Mouse (Mus musculus): Measurements from ENCODE around the gene Chrnb4.

Gene Chrnb4

DNA sequence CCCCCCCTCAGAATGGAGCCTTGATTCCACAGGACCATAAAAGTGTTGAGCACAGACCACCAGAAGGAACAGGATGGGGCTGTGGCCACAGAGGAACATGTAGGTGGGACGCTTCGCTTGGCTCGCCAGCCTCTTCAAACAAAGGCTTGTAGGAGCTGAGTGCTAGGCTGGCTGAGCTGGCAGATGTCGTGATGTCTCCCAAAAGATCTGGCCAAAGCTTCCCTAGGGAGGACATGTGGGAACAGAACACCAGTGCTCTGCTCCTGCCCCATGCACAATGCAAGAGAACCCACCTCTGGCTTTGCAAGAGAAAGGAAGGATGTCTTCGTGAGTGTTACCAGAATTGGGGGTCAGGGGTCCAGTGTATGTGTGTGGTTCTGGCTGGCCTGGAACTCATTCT is 25.3 kb downstream of the Chrnb4 start:
- no peak for DNase-seq (ENCODE audit: low read depth, low spot score)

DNA sequence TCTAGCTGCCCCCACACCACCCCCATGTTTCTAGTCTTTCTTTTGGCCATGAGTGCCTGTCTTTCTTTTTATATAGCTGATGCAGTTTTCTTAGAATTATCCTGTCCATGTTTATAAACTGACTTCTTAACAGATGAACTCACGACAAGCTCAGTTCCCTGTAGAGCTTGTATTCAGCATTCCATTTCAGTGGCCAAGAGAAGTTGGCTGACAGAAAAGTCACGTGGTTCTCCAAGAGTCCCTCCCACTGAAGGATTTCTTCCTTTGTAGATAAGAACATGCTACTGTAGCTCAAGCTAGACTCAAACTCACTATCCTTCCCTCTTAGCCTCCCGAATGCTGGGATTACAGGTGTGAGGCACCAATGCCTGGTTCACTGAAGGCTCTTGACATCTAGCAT is 31.7 kb downstream of the Chrnb4 start:
- no peak for DNase-seq (ENCODE audit: low read depth, low spot score)

DNA sequence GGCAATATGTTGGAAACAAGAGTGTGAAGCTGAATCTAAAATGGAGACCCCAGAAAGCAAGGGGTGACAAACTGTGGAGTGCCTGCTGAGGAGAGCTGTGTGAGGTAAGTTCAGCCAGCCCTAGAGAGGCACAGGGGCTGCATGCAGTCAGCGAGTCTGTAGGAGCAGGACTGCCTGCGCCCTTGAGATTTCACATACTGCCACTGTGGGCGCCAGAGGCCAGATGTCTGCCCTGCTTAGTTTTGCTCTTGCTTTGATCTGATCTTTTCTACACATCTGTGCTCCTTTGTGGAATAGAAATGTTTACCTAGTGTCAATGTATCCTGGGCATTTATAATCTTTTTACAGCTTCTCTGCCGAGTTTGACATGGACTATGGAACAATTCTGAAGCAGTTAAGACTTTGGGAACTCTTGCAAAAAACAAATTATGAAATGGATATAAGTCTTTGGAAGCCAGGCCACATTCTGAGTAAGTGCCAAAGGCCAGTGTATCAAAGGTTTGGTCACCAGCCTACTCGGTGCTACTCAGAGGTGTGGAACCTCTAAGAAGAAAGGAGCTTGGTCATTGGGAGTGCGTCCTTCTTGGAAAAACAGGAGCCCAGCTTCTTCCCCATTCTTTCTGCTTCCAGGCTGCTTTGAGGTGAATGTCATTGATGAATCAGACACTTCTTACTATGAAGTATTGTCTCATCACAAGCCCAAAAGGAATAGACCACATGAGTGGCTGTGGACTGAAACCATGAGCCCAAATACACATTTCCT is 37.8 kb downstream of the Chrnb4 start:
- DNase-seq (ENCODE audit: low read depth, low spot score), result peak; percentile 7

DNA sequence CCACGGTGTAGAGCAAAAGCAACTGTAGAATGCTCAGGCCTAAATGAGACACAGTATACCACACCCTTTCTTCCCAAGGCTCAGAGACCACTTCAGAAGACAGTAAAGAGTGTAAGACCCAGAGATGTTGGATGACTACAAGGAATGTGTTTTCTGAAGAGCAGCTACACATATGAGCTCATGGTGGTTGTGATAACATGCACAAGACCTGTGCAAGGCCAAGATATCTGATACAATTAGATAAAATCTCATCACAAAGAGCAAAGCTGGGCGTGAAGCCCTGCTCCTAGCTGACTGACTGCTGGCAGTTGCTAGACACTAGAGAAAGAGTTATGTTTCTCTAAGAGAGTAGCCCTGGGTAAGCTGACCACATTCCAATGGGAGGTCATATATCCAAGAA is 38.9 kb downstream of the Chrnb4 start:
- no peak for DNase-seq (ENCODE audit: low read depth, low spot score)

DNA sequence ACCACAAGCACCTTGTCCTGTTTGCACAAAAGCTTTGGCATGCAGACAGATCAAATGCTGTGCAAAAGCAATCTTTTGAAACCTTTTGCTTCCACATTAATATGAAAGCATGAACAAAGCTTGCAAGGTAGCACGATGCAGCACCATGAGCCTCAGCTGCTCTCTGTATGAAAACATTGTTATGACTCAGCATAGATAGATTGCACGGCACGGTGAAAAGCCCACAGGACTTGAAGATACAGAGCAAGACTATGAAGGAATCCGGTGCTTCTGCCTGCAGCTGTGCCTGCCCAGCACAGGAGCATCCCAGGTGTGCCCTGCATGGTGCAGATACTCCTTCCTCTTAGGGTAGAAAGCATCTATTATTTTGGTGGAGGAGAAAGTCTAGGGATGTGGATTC is 45.0 kb downstream of the Chrnb4 start:
- no peak for DNase-seq (ENCODE audit: low read depth, low spot score)

DNA sequence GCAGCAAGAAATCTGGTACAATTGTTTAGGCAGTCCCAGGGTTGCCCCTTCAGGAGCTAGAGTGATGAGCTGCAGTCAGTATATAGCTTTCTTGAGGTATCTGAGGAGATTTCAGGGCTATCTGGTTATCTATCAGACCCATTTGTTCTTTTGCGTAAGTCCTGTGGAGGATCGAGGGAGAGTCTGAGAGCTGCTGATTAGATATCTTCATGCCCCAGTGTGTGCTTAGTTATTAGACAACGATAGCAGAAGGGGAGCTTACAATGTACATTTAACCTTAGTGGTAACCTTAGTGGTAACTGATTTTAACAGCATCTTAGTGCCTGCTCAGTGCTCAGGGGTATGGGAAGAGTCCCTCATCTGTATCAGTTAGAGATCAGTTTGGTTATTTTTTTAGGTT is 52.9 kb downstream of the Chrnb4 start:
- DNase-seq (ENCODE audit: low read depth, low spot score), result no peak

DNA sequence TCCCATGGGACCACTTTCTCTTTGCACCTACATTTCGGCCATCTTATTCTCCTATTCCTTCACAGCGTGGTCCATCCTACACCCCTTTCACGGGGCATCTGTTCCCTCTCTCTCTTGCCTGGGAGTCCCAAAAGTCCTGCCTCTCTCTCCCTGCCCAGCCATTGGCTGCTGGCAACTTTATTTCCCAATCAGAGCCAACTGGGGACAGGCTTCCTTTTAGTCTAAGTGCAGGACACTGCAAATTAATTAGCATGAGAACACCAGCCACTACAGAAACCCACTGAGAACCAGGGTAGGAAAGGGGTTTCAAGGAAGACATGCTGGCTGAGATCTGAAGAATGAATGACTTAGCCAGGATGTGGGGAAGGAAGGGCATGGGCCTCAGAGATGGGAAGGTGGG is 54.2 kb downstream of the Chrnb4 start:
- DNase-seq (ENCODE audit: low read depth, low spot score), result no peak

DNA sequence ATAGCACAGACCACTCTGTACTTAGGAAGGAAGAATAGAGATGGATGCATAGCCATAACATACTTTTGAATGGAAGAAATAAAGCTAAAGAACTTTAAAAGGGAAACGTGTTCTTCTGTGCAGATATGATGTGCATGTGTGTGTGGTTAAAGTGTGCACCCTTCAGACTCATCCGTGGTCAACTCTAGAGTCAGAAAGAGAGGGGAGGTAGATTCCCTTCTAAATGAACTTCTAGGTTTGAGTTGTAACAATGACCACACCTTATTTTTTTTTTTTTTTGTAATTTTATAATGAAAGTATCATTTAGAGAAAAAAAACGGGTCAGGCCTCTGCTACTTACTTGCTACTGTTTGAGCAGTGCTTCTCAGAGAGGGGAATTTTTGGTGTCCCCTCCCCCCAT is 58.2 kb downstream of the Chrnb4 start:
- DNase-seq (ENCODE audit: low read depth, low spot score), result no peak

DNA sequence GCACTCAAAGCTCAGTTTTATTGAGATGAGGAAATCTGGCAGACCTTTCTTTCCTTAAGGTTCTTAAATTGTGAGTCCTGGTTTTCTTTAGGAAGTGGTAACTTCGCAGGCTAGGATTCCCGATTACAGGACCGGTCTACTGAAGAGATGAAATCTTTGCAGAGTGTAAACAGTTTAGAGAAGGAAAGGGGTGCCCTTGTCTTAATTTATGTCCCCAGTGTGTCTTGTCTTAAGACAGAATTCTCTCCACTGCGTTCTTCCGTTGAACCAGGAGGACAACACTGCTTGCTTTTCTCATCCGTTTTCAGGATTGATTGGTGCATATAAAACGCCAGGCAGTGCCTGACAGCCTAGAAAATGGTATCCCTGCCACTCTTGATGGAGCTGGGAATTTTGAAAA is 66.2 kb downstream of the Chrnb4 start:
- peak; percentile 9 for DNase-seq (ENCODE audit: low read depth, low spot score)

DNA sequence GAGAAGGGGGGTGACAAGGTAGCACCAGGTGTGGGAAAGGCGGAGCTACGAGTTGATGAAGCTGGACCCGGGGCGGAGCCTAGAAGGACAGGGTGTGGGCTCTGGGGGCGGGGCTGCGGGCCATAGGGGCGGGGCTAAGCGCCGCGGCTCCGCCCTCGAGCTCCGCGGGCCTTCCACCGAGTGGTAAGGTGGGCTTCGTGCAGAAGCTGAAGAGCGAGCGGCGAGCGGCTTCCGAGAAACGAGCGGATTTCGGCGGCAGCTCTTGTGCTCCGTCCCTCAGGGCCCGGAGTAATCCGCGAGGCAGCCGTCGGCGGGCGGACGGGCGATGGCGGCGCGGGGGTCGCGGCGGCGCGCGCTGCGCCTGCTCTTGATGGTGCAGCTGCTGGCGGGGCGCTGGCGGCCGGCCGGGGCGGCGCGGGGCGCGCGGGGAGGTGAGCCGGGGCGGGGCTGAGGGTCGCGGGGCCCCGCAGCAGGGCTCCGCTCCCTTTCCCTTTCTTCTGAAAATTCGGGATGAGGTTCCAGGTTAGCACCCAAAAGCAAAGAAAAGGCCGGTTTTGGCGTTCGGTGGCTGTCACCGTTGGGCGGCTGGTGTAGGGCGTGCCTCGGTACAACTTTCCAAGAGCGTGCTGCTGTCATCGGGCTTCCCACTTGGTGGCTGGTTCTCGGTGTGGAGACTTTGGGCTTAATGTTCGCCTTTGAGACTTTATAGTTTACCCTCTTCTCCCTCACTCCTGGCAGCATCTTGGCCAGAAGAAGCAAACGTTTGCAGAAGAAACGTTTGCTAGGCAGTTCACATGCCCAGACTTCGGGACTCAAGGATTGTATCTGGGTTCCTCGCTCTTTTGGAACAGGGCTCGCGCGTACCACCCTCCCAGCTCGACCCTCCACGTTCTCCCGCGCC is 67.0 kb downstream of the Chrnb4 start:
- DNase-seq (ENCODE audit: low read depth, low spot score), result peak; percentile 53

DNA sequence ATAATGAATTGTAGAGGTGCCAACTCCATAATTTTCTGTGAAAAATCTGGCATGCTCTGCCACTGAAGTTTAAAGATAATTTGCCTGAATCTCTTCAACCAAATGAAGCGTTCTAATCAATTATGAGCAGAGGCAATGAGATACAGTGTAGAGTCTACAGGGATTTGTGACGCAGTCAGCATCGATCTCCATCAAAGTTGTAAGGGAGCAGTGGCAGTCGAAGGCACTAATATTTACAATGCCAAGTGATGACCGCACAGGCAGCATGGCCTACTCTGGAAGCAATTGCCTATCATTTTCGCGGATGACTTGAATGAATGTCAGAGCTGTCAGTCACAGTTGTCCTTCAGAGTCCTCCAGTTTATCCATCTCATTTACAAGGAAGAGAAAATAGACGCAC is 67.9 kb downstream of the Chrnb4 start, which contains the start of gene Chrna5:
Gene Chrna5 (plus strand): TSS at position 207 of the 400 bp plus-strand sequence.
- no peak for DNase-seq (ENCODE audit: low read depth, low spot score)
